Comparison of ENCODE assay signal across 35 mouse cellular contexts in the genomic region with DNA sequence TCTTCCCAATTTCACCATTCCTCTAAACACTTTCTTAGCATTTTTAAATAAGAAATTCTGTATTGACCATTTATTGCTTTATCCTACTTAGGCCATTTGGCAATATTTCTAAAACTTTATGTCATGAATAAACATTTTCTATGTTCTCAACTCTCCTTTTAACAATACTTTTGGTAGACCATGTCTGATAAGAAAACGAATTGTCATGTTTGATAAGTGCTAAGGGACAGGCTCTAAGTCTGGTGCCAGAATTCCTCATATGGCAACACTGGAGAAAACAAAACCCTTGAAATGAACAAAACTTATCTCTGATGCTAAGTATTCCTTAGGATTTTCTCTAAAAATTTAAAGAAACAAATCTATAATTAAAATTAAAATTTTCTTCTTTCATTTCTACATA. TPM values are rescaled to one million over a fixed set of nuclear protein-coding genes. Genes with fewer than 3 reads are reported as not detected.
"Had no signal": no experiment of that assay in that cellular context is flagged by ENCODE, and none has a peak within 500 bp of the region (broad histone marks: within the 10 kb centered on the region; RNA-seq: fewer than 3 reads in every experiment).

No protein-coding gene starts in this region.

- H3K4me1 ChIP-seq: heart, embryonic 12.5 days; heart, embryonic 13.5 days; heart, embryonic 15.5 days; hindbrain, embryonic 10.5 days; hindbrain, embryonic 12.5 days; hindbrain, embryonic 13.5 days; hindbrain, embryonic 15.5 days; intestine, embryonic 15.5 days; kidney, embryonic 15.5 days had no signal

- H3K36me3 ChIP-seq: heart, embryonic 12.5 days; heart, embryonic 13.5 days; heart, embryonic 15.5 days; hindbrain, embryonic 10.5 days; hindbrain, embryonic 12.5 days; hindbrain, embryonic 13.5 days; hindbrain, embryonic 15.5 days; intestine, embryonic 15.5 days; kidney, embryonic 15.5 days had no signal

- H3K27me3 ChIP-seq: heart, embryonic 12.5 days; heart, embryonic 13.5 days; heart, embryonic 15.5 days; hindbrain, embryonic 12.5 days; hindbrain, embryonic 13.5 days; hindbrain, embryonic 15.5 days; intestine, embryonic 15.5 days; kidney, embryonic 15.5 days had no signal

- H3K4me3 ChIP-seq: heart, embryonic 12.5 days; heart, embryonic 13.5 days; heart, embryonic 15.5 days; hindbrain, embryonic 10.5 days; hindbrain, embryonic 12.5 days; hindbrain, embryonic 13.5 days; hindbrain, embryonic 15.5 days; intestine, embryonic 15.5 days; kidney, embryonic 15.5 days; layer of hippocampus, adult 2 months; left cerebral cortex, adult 2 months had no signal

- ATAC-seq: hindbrain, embryonic 16.5 days; hindbrain, postnatal 0 days; inflammation-experienced regulatory T-cells, adult 6 months; intestine, embryonic 15.5 days; intestine, embryonic 16.5 days; intestine, postnatal 0 days had no signal

- H3K27ac ChIP-seq: heart, embryonic 13.5 days; heart, embryonic 15.5 days; hindbrain, embryonic 10.5 days; hindbrain, embryonic 12.5 days; hindbrain, embryonic 13.5 days; hindbrain, embryonic 14.5 days; hindbrain, embryonic 15.5 days; hindbrain, postnatal 0 days; intestine, embryonic 15.5 days; kidney, embryonic 15.5 days; kidney, postnatal 0 days; layer of hippocampus, adult 2 months; left cerebral cortex, adult 2 months had no signal

- H3K9ac ChIP-seq: heart, embryonic 12.5 days; heart, embryonic 13.5 days; heart, embryonic 15.5 days; hindbrain, embryonic 12.5 days; hindbrain, embryonic 13.5 days; hindbrain, embryonic 14.5 days; hindbrain, embryonic 15.5 days; intestine, embryonic 15.5 days; kidney, embryonic 15.5 days had no signal

- H3K9me3 ChIP-seq: heart, embryonic 12.5 days; heart, embryonic 13.5 days; heart, embryonic 15.5 days; hindbrain, embryonic 10.5 days; hindbrain, embryonic 12.5 days; hindbrain, embryonic 13.5 days; hindbrain, embryonic 15.5 days; intestine, embryonic 15.5 days; kidney, embryonic 15.5 days had no signal

- DNase-seq: heart, postnatal 10 days; heart, postnatal 14 days; heart, postnatal 36 days; heart, postnatal 4 days; kidney, adult 11 months; kidney, adult 18-20 months; kidney, adult 2 months; kidney, adult 8-10 months; kidney, adult 9 months; kidney, postnatal 10 days; kidney, postnatal 14 days; kidney, postnatal 25 days; kidney, postnatal 36 days; kidney, postnatal 4 days; layer of hippocampus, adult 9-11 months; layer of hippocampus, postnatal 36 days had no signal

RNA-seq across cellular contexts. Expression of gene Spef2, which starts 58.2 kb away (rescaled TPM):
- polyA plus RNA-seq: large intestine, adult 2 months had no signal
